Mouse (Mus musculus) neural tube, embryonic 13.5 days (tissue): ENCODE results near the gene Gm5935. TPM values are rescaled to one million over a fixed set of nuclear protein-coding genes. Genes with fewer than 3 reads are reported as not detected.
"Not testable (repeated sequence)": the region's sequence is repeated elsewhere in the genome, so short reads cannot be mapped to it uniquely, and the experiment has no call there.

Experiments
- ATAC-seq: fragments of 200-750 bp; cut with Nextera tagmentation; 2 replicates; pipeline ENCODE4 v1.8.0; 2017; ENCODE audit warnings: low read depth, mild to moderate bottlenecking, moderate TSS enrichment, moderate library complexity
- H3K27ac ChIP-seq: fragments of 300-500 bp; sonication (generic); replicated peaks from 2 replicates; pipeline ENCODE4 v1.5.1; 2015; ENCODE audit warnings: moderate library complexity, mild to moderate bottlenecking, inconsistent platforms
- H3K27me3 ChIP-seq: fragments of 300-500 bp; sonication (generic); 2 replicates; pipeline ENCODE4 v1.6.1; 2015; ENCODE audit warnings: mild to moderate bottlenecking, inconsistent platforms
- H3K36me3 ChIP-seq: fragments of 300-500 bp; sonication (generic); 2 replicates; pipeline ENCODE4 v1.6.1; 2015; ENCODE audit warnings: mild to moderate bottlenecking, inconsistent platforms
- H3K4me1 ChIP-seq: fragments of 300-500 bp; sonication (generic); replicated peaks from 2 replicates; pipeline ENCODE4 v1.6.1; 2015; ENCODE audit warnings: inconsistent platforms
- H3K4me2 ChIP-seq: fragments of 300-500 bp; sonication (generic); 2 replicates; pipeline ENCODE4 v1.6.1; 2015; ENCODE audit warnings: inconsistent platforms, mild to moderate bottlenecking, moderate library complexity
- H3K4me3 ChIP-seq: fragments of 300-500 bp; sonication (generic); 2 replicates; pipeline ENCODE4 v1.5.1; 2015; ENCODE audit warnings: mild to moderate bottlenecking, inconsistent platforms
- H3K9ac ChIP-seq: fragments of 300-500 bp; sonication (generic); 2 replicates; pipeline ENCODE4 v1.6.1; 2015; ENCODE audit warnings: moderate library complexity, mild to moderate bottlenecking, inconsistent platforms
- H3K9me3 ChIP-seq: fragments of 300-500 bp; sonication (generic); 2 replicates; pipeline ENCODE4 v1.6.1; 2016; ENCODE audit warnings: inconsistent platforms
- WGBS: fragments of 180-500 bp; shearing (Covaris S2); methylation state at CpG from one replicate; pipeline ENCODE4 v1.1.7; 2015; 5-methylcytosine and 5-hydroxymethylcytosine counted together
- polyA plus RNA-seq: library from polyadenylated mRNA; unstranded; fragments of >200 nt; fragmentation: Nextera tagmentation; extraction: Ambion mirVana; gene quantifications from 2 replicates; pipeline ENCODE4 v1.2.1, GENCODE M21; 2015

Gm5935 gene
- polyA plus RNA-seq = not detected in 2 replicates

DNA sequence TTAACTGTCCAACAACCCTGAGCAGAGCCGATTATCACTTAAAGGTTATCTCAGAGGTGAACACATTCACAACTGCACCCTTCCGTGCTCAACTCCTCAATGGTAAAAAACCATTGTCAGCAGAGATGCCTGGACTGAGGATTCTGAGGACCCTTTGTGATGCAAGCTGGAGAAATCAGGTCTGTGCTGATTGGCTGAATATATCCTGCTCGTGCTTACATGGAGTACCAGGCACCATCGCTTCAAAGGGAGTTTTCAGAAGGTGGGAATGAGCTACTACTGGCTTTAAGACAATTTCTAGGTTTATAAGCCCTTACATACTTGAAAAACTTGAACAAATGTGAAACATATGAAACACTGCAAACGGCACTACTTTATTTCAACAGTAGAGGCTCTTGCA lies at the start of gene Gm5935:
Gene Gm5935 (minus strand): TSS at position 101 of the 400 bp plus-strand sequence.
- H3K4me3 ChIP-seq, H3K4me1 ChIP-seq, ATAC-seq, H3K27ac ChIP-seq, H3K4me2 ChIP-seq, H3K9me3 ChIP-seq, H3K36me3 ChIP-seq, H3K27me3 ChIP-seq, H3K9ac ChIP-seq: not testable (repeated sequence)
- 86% methylated on average over 5 of the region's 5 CpGs for WGBS

Other genes with a start within 250 kb of the Gm5935 start
- gene Gm4297, start 200.3 kb downstream of the Gm5935 start, polyA plus RNA-seq = not detected in 2 replicates